Mouse (Mus musculus) lung, embryonic 15.5 days (tissue): ENCODE data around the gene Plin3. TPM values are rescaled to one million over a fixed set of nuclear protein-coding genes. Genes with fewer than 3 reads are reported as not detected.
A peak's percentile ranks its signal among the peaks of the same experiment; 100 is the strongest.

Experiments used
- ATAC-seq: fragments of 200-750 bp; cut with Nextera tagmentation; 2 replicates; pipeline ENCODE4 v1.8.0; 2017; ENCODE audit warnings: moderate number of reproducible peaks, borderline replicate concordance; ENCODE audit not compliant: low FRiP score, low TSS enrichment; ENCODE audit errors: extremely low read depth
- H3K27ac ChIP-seq: fragments of 300-500 bp; sonication (generic); 2 replicates; pipeline ENCODE4 v1.5.1; 2015; ENCODE audit warnings: moderate library complexity, mild to moderate bottlenecking, inconsistent platforms
- H3K27me3 ChIP-seq: fragments of 300-500 bp; sonication (generic); 2 replicates; pipeline ENCODE4 v1.6.1; 2015; ENCODE audit warnings: inconsistent platforms
- H3K36me3 ChIP-seq: fragments of 300-500 bp; sonication (generic); 2 replicates; pipeline ENCODE4 v1.6.1; 2015; ENCODE audit warnings: inconsistent platforms
- H3K4me1 ChIP-seq: fragments of 300-500 bp; sonication (generic); 2 replicates; pipeline ENCODE4 v1.6.1; 2015; ENCODE audit warnings: inconsistent platforms
- H3K4me2 ChIP-seq: fragments of 300-500 bp; sonication (generic); 2 replicates; pipeline ENCODE4 v1.6.1; 2015; ENCODE audit warnings: inconsistent platforms, mild to moderate bottlenecking, moderate library complexity
- H3K4me3 ChIP-seq: fragments of 300-500 bp; sonication (generic); 2 replicates; pipeline ENCODE4 v1.5.1; 2015; ENCODE audit warnings: mild to moderate bottlenecking, inconsistent platforms
- H3K9ac ChIP-seq: fragments of 300-500 bp; sonication (generic); 2 replicates; pipeline ENCODE4 v1.6.1; 2015; ENCODE audit warnings: inconsistent platforms
- H3K9me3 ChIP-seq: fragments of 300-500 bp; sonication (generic); 2 replicates; pipeline ENCODE4 v1.6.1; 2016; ENCODE audit warnings: inconsistent platforms
- WGBS: fragments of 180-500 bp; shearing (Covaris S2); methylation state at CpG from one replicate; pipeline ENCODE4 v1.1.7; 2015; 5-methylcytosine and 5-hydroxymethylcytosine counted together
- polyA plus RNA-seq: library from polyadenylated mRNA; unstranded; fragments of >200 nt; fragmentation: Nextera tagmentation; extraction: Ambion mirVana; gene quantifications from 2 replicates; pipeline ENCODE4 v1.2.1, GENCODE M21; 2015

The Plin3 gene
- polyA plus RNA-seq, 1 experiment from 2014 or later = 82.4 TPM

DNA sequence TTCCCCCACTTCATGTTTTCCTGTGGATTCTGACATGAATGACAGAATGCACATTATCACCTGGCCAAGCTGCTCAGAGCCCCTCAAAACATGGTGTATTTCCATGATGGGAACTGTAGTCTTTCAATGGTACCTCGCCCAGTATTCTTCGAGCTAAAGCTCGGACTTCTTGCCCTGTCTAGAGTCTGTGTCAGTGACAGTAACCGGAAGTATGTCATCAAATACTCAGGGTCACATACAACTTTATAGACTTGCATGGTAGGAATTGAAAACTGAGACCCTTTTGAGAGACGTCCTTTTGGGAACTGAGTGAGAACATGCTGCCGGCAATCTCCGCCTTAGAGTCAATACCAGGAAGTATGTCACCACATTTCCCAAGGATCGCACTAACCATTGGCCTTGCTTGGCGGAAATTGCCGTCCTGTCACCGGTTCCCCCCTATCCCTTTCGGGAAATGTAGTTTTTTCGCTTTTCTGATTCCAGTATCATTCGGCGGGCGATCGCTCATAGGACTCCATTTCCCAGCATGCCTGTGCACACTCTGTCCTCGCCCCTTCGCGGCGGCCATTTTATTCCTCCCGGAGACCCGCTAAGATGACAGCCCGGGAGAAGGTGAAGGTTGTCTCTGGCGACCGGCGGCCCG, 36.3 kb downstream of the Plin3 start, which contains the start of gene Fem1a:
Fem1a (plus strand) TSS at position 572 of the 643 bp plus-strand sequence.
- peak; percentile 93 for ATAC-seq
- Histone ChIP-seq H3K27me3 (no peaks in the 10 kb centered on the region), H3K36me3 (peaks cover 31% of the 10 kb centered on the region), H3K9ac (peak within 1 kb of the TSS; percentile 73), H3K4me3 (peak within 1 kb of the TSS; percentile 72), H3K4me2 (peak within 1 kb of the TSS; percentile 96), H3K27ac (peak within 1 kb of the TSS; percentile 97), H3K9me3 (no peaks in the 10 kb centered on the region), H3K4me1 (peaks cover 43% of the 10 kb centered on the region)
- under 1% methylated on average over 28 of the region's 28 CpGs for WGBS

DNA sequence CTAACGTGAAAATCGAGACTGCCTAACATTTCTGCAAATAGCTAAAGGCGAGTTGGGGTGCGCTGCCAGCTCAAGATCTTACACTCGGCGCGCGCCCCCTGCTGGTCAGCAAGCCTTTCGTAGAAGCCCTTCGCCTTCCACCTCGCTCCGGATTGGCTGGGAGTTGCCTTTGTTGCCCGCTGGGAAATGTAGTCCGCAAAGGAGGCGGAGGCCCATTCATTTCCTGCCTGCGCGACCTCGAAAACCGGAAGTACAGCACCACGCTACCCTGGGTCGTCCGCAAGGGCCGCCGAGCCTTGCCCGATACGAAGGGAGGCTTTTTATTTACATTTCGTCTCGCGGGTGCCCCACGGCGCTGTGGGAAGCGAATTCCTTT, 36.8 kb downstream of the Plin3 start:
- Histone ChIP-seq H3K27ac (peak overlapping the region; percentile 97), H3K4me1 (peaks cover 40% of the 10 kb centered on the region), H3K4me2 (peak overlapping the region; percentile 84), H3K27me3 (no peaks in the 10 kb centered on the region), H3K9ac (peak overlapping the region; percentile 26; the same call in 1 of the 2 replicates), H3K4me3 (peak overlapping the region; percentile 72), H3K36me3 (peaks cover 26% of the 10 kb centered on the region), H3K9me3 (no peaks in the 10 kb centered on the region)
- WGBS = 0% methylated on average over 32 of the region's 32 CpGs
- peak; percentile 94 for ATAC-seq

DNA sequence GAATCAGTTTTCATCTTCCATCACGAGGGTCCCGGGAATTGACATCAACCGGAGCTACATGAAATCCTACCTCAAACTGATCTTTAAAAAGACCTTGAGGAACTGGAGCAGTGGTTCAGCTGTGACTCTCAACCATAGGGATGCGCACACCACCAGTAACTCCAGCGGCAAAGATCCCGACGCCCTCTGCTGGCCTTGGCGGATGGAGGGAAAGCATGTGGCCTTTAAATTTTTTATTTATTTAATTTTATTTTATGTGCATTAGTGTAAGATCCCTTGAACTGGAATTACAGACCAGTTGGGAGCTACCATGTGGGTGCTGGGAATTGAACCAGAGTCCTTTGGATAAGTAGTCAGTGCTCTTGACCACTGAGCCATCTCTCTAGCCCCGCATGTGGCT, 37.2 kb downstream of the Plin3 start:
- 11% methylated on average over 9 of the region's 9 CpGs for WGBS
- Histone ChIP-seq H3K27me3 (no peaks in the 10 kb centered on the region), H3K9ac (no peak overlapping the region; the same call in 1 of the 2 replicates), H3K4me3 (peak overlapping the region; percentile 72), H3K4me2 (peak overlapping the region; percentile 84), H3K4me1 (peaks cover 37% of the 10 kb centered on the region), H3K9me3 (no peaks in the 10 kb centered on the region), H3K36me3 (peaks cover 22% of the 10 kb centered on the region; the same call in 1 of the 2 replicates), H3K27ac (peak overlapping the region; percentile 77)
- ATAC-seq = peak; percentile 3; the same call in 1 of the 2 replicates

DNA sequence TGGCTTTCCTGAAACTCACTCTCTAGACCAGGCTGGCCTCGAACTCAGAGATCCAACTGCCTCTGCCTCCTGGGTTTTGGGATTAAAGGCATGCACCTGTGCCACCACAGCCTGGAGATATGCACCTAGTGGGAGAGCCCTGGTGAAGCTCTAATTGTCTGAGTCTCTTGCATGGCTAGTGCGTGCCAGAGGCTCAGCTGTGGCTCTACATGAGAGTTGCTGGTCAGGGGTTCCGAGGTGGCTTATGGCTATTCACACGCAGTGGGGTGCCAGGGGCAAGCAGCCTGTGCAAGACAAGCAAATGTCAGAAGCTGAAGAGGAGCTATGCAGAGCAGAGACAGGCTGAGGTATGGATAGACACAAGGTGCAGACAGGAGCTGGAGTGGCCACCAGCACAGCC, 38.0 kb downstream of the Plin3 start:
- ATAC-seq = no peak
- Histone ChIP-seq H3K4me1 (peaks cover 34% of the 10 kb centered on the region), H3K9me3 (no peaks in the 10 kb centered on the region), H3K9ac (no peak overlapping the region), H3K36me3 (peaks cover 16% of the 10 kb centered on the region; the same call in 1 of the 2 replicates), H3K4me2 (no peak overlapping the region), H3K4me3 (no peak overlapping the region), H3K27me3 (no peaks in the 10 kb centered on the region), H3K27ac (no peak overlapping the region)
- 79% methylated on average over 4 of the region's 4 CpGs for WGBS

DNA sequence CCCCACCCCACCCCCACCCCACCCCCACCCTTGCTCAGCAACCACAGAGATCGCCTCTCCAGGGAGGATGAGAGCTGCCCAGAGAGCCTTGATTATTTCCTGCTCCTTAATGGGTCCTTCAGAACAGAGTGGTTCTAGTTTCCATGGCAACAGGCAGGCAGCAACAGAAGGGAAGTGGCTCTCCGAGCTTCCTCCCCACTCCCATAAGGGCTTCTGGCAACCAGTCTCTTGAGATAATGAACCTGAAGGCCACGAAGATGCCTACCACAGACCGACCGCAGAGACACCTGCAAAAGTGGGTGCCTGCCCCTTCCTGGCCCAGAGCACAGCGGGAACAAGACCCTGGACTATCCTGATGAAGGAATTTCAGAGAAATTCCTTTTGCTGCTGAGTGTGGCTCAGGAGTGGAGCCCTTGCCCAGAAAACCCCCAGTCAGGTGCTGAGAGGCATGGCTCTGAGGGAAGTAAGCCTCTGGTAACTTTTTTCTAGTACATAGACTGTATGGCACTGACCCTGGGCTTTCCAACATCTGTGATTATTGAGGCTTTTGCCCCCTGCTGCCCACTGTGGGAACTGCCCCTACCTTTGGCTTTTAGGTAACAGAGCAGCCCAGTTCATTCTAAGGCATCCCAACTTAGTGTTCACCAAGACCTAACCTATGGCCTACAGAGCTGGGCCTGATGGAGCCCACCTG, 41.4 kb downstream of the Plin3 start:
- WGBS = 21% methylated on average over 6 of the region's 6 CpGs
- Histone ChIP-seq H3K4me1 (peaks cover 11% of the 10 kb centered on the region), H3K36me3 (no peaks in the 10 kb centered on the region), H3K27ac (peak overlapping the region; percentile 84), H3K4me2 (peak overlapping the region; percentile 39; the same call in 1 of the 2 replicates), H3K9me3 (no peaks in the 10 kb centered on the region), H3K4me3 (no peak overlapping the region), H3K27me3 (no peaks in the 10 kb centered on the region), H3K9ac (no peak overlapping the region)
- ATAC-seq = peak; percentile 27; the same call in 1 of the 2 replicates

DNA sequence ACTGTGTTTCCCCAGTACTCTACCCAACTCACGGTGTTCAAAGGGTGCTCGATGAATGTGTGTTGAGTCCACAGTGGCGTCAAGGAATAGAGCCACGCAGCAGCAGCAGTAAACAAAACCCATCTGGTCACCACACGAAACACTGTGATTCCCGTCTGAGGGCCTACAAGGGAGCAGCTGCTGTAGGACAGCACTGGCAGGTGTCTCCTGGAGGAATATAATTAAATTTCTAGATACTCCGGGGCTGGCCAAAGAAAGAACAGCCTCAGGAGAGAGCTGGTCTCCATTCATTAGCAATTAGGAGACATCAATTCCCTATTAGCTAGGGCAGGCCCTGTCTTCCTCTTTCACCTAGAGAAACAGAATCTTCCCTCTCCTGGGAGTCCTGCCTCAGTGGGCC, 47.1 kb downstream of the Plin3 start:
- H3K4me1 ChIP-seq = no peaks in the 10 kb centered on the region
- H3K4me2 ChIP-seq = no peak overlapping the region
- no peak overlapping the region for H3K4me3 ChIP-seq
- H3K27ac ChIP-seq = no peak overlapping the region
- no peaks in the 10 kb centered on the region for H3K27me3 ChIP-seq
- H3K36me3 ChIP-seq = no peaks in the 10 kb centered on the region
- H3K9ac ChIP-seq = no peak overlapping the region
- 57% methylated on average over 7 of the region's 7 CpGs for WGBS
- ATAC-seq = no peak
- no peaks in the 10 kb centered on the region for H3K9me3 ChIP-seq

DNA sequence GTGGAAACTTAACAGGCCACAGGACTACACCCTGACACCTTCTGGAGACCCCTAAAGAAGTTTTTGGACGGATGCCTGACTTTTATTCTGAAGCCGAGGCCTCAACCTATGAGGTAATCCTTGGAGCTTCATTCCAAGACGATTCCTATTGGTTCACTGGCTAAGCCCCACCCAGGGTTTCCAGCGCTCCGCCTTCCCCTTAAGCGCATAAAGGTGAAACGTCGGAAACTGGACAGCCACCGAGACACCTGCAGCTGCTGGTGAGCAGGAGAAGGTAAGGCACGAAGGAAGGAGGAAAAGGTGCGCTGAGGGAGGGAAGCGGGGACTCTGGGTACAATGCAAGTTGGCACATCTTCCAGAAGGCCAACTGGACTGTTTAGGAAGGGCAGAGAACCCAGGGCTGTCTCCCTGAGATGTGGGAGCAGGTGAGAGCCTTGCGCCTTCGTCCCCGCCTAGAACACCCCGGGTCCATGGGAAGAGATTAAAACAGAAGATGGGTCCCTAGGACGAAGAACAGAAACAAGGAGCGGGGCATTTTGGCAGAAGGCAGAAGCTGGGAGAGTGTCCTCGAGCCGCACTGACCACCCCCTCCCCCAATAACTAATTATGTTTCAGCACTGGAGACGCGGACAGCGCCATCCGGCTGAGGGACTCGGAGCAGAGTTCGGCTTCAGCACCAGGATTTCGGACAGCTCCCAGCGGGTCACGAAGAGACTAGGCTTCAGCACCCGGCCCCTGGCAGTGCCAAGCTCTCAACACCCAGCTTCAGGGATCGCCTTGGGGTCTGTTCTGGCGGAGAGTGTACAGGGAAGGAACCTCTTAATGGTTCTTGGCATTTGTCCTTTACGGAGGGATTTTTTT, 50.9 kb downstream of the Plin3 start:
- H3K9me3 ChIP-seq = no peaks in the 10 kb centered on the region
- H3K36me3 ChIP-seq = no peaks in the 10 kb centered on the region
- no peak overlapping the region for H3K4me2 ChIP-seq
- H3K4me1 ChIP-seq = no peaks in the 10 kb centered on the region
- H3K9ac ChIP-seq = no peak overlapping the region
- H3K27ac ChIP-seq = no peak overlapping the region
- H3K4me3 ChIP-seq = no peak overlapping the region
- peak; percentile 72; the same call in 1 of the 2 replicates for ATAC-seq
- WGBS = 2% methylated on average over 33 of the region's 33 CpGs
- no peaks in the 10 kb centered on the region for H3K27me3 ChIP-seq

DNA sequence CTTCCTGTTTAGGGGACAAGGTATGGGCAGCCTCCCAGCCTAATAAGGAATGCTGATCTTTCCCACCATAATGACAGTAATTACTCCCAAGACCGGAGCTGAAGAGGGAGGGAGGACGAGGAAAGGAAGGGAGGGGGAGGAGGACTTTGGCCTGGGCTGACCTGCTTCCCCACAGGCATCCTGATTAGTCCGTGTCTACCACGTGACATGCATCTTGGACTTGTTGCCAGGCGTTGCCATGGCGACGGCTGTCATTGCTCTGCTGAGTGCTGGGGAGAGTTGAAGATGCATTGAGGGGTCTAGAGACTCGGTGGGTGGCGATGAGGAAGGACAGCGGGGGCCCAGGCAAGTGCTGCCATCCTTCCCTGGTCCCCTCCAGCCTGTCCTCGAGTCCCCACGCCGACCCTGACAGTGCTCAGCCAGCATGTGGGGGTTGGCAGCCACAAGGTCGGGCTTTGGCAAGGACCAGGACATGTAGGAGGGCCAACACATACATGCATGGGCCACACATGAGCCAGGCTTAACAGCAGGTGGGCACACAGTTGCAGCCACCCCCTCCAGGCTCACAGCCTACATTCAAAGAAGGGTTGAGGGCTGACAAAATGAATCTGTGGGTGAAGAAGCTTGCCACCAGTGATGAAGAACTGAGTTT, 58.7 kb downstream of the Plin3 start:
- H3K4me2 ChIP-seq = no peak overlapping the region
- H3K9me3 ChIP-seq = no peaks in the 10 kb centered on the region
- no peaks in the 10 kb centered on the region for H3K36me3 ChIP-seq
- H3K4me1 ChIP-seq = no peaks in the 10 kb centered on the region
- H3K4me3 ChIP-seq = no peak overlapping the region
- H3K27me3 ChIP-seq = no peaks in the 10 kb centered on the region
- H3K9ac ChIP-seq = no peak overlapping the region
- peak; percentile 59; the same call in 1 of the 2 replicates for ATAC-seq
- H3K27ac ChIP-seq = no peak overlapping the region
- 4% methylated on average over 14 of the region's 14 CpGs for WGBS

DNA sequence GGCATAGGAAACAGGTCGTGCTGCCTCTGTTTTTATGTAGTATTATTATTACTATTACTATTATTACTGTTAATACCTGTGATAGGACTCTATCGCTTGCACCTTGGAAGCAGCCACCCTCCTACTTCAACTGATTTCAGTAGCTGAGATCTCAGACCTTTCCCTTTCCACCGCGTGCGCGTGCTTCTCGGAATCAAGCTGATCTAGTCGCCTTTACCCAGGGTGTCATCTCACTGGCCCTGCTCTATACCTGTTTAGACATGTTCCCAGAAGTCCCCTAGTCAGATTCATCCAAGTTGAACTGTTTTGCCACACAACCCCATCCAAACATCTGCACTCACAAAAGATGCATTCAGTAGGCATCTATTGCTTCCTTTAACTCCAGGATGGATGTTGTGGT, 59.3 kb downstream of the Plin3 start:
- no peaks in the 10 kb centered on the region for H3K36me3 ChIP-seq
- no peaks in the 10 kb centered on the region for H3K4me1 ChIP-seq
- 56% methylated on average over 8 of the region's 8 CpGs for WGBS
- H3K27ac ChIP-seq = no peak overlapping the region
- no peak overlapping the region for H3K9ac ChIP-seq
- H3K4me2 ChIP-seq = no peak overlapping the region
- H3K27me3 ChIP-seq = no peaks in the 10 kb centered on the region
- H3K4me3 ChIP-seq = no peak overlapping the region
- no peak for ATAC-seq
- no peaks in the 10 kb centered on the region for H3K9me3 ChIP-seq

DNA sequence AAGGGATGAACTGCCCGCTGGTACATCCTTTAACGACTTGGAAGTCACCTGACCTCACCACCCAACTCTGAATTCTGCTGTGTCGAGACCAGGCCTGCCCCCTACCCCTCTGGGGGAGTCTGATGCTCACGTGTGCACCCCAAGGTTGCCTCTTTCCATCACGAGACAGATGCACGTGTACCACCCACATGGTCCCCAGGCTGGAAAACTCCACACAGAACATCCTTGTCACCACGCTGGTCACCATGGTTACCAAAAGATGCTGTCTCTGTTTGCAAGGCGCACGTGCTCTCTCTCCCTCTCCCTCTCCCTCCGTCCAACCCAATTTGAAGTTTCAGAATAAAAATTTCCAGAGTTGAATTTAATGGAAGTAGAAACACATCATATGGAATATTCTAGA, 62.7 kb downstream of the Plin3 start:
- Histone ChIP-seq H3K36me3 (no peaks in the 10 kb centered on the region), H3K9ac (no peak overlapping the region), H3K4me3 (no peak overlapping the region), H3K27me3 (no peaks in the 10 kb centered on the region), H3K9me3 (no peaks in the 10 kb centered on the region), H3K27ac (no peak overlapping the region), H3K4me2 (no peak overlapping the region), H3K4me1 (no peaks in the 10 kb centered on the region)
- WGBS = 52% methylated on average over 10 of the region's 10 CpGs
- ATAC-seq = no peak
